Mouse (Mus musculus) embryonic facial prominence, embryonic 10.5 days (tissue): ENCODE measurements around the gene Gstp3. TPM values are rescaled to one million over a fixed set of nuclear protein-coding genes. Genes with fewer than 3 reads are reported as not detected.
A peak's percentile ranks its signal among the peaks of the same experiment; 100 is the strongest.

Experiments
- DNase-seq: peaks from one replicate; pipeline ENCODE4 v3.0.0-alpha.2; 2017; ENCODE audit warnings: low spot score
- H3K27ac ChIP-seq: fragments of 300-500 bp; sonication (generic); replicated peaks from 2 replicates; pipeline ENCODE4 v1.5.1; 2016; ENCODE audit warnings: mild to moderate bottlenecking
- H3K27me3 ChIP-seq: fragments of 300-500 bp; sonication (generic); replicated peaks from 2 replicates; pipeline ENCODE4 v1.6.1; 2016; ENCODE audit warnings: low read depth, mild to moderate bottlenecking; ENCODE audit not compliant: poor library complexity, severe bottlenecking
- H3K36me3 ChIP-seq: fragments of 300-500 bp; sonication (generic); replicated peaks from 2 replicates; pipeline ENCODE4 v1.6.1; 2016; ENCODE audit warnings: mild to moderate bottlenecking, moderate library complexity
- H3K4me1 ChIP-seq: fragments of 300-500 bp; sonication (generic); 2 replicates; pipeline ENCODE4 v1.6.1; 2016
- H3K4me3 ChIP-seq: fragments of 300-500 bp; sonication (generic); 2 replicates; pipeline ENCODE4 v1.5.1; 2016; ENCODE audit warnings: mild to moderate bottlenecking, moderate library complexity
- H3K9me3 ChIP-seq: fragments of 300-500 bp; sonication (generic); 2 replicates; pipeline ENCODE4 v1.6.1; 2016; ENCODE audit warnings: mild to moderate bottlenecking
- WGBS: fragments of 180-500 bp; shearing (Covaris S2); methylation state at CpG from one replicate; pipeline ENCODE4 v1.1.7; 2016; 5-methylcytosine and 5-hydroxymethylcytosine counted together
- polyA plus RNA-seq: library from polyadenylated mRNA; unstranded; fragments of >200 nt; fragmentation: Nextera tagmentation; extraction: Ambion mirVana; gene quantifications from 2 replicates; pipeline ENCODE4 v1.2.1, GENCODE M21; 2016

Gene Gstp3
- polyA plus RNA-seq, 1 experiment from 2014 or later = not detected

DNA sequence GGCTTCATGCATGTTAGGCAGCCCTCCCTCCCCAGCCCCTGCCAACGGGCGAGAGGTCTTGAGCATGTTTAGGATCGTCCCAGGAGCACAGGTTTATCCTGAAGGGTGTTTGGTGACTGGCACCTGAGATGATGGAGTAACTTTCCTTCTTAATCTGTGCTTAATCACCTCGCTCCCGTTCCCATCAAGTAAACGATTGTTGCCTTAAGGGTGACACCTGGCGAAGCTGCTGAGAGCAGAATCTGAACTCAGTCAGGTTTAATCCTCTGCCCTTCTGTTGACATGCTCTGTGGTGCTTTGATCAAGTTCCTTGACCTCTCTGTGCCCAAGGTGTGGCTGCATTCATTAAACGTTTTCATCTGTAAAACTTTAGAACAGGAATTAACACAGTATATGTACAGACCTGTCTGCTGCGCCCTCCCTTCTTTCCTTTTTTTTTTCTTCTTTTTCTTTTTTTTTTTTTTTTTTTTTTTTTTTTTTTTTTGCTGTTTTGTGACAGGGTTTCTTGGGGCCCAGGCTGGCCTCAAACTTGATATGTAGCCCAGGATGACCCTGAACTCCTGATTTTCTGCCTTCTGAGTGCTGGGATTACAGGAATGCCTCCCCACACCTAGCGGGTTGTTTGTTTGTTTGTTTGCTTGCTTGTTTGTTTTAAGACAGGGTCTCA is 41.3 kb downstream of the Gstp3 start:
- H3K4me1 ChIP-seq = peaks cover 31% of the 10 kb centered on the region
- 64% methylated on average over 10 of the region's 10 CpGs for WGBS
- H3K9me3 ChIP-seq = no peaks in the 10 kb centered on the region
- H3K27ac ChIP-seq = no peak overlapping the region
- no peaks in the 10 kb centered on the region for H3K36me3 ChIP-seq
- no peak overlapping the region for H3K4me3 ChIP-seq
- H3K27me3 ChIP-seq = no peaks in the 10 kb centered on the region
- DNase-seq = no peak

DNA sequence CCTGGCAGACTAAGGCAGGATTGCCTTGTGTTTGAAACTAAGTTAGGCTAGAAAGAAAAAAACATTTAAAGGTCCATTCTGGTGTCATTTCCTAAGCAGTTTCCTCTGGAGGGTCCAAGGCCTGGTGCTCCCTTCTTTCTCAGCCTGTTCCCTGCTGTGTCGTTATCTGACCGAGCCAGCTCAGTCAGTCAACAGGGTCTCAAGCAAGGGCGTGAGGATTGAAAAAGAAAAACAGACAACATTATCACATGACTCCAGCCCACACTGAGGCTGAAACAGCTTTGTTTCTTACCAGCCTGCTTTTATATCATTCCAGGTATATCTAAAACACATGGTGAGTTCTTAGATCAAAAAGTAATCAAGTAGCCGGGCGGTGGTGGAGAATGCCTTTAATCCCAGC is 43.7 kb downstream of the Gstp3 start:
- 54% methylated on average over 5 of the region's 5 CpGs for WGBS
- Histone ChIP-seq H3K4me1 (peaks cover 44% of the 10 kb centered on the region), H3K27me3 (no peaks in the 10 kb centered on the region), H3K27ac (no peak overlapping the region), H3K36me3 (peaks cover 4% of the 10 kb centered on the region), H3K9me3 (no peaks in the 10 kb centered on the region), H3K4me3 (no peak overlapping the region)
- no peak for DNase-seq

DNA sequence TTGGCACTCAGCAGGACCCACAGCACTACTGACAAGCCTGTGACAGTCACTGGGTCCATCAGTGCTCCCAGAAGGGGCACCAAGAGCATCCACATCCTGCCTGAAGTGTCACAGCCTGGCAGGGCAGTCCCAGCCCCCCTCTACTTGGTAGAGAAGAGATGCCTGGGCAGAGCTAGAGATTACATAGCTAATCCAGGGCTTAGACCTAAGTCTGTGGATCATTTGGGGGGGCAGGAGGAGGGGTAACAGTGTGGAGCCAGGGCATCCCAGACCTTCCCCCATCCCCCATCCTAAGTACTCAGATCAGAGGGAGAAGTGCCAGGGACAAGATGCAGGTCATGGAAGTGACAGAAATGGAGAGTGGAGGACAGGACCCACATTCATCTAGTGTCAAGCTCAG is 44.6 kb downstream of the Gstp3 start:
- Histone ChIP-seq H3K9me3 (no peaks in the 10 kb centered on the region), H3K4me3 (no peak overlapping the region), H3K36me3 (peaks cover 12% of the 10 kb centered on the region), H3K27me3 (no peaks in the 10 kb centered on the region), H3K4me1 (peaks cover 44% of the 10 kb centered on the region), H3K27ac (0 out of 2 replicates have a peak overlapping the region, but pooled peaks have one; percentile 42)
- DNase-seq = no peak

DNA sequence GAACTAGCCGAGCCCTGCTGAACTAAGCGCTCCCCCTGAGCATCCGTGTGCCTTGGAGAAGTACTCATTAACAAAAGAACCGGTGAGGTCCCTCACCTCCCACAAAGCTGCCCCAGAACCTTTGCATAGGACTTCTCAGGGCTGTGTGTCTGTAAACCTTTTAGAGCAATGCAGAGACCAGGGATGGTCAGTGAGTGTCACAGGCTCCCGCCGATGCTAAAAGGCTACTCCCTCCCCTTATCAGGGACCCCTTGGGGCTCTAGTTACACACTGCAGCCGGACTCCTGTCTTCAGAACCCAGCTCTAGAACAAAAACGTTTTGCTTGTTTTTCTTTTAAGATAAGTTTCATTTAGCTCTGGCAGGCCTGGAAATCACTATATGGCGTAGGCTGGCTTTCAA is 46.3 kb downstream of the Gstp3 start:
- peaks cover 29% of the 10 kb centered on the region for H3K36me3 ChIP-seq
- no peak for DNase-seq
- H3K27ac ChIP-seq = peak overlapping the region; percentile 45
- 17% methylated on average over 9 of the region's 9 CpGs for WGBS
- H3K4me3 ChIP-seq = peak overlapping the region; percentile 86
- H3K4me1 ChIP-seq = peaks cover 31% of the 10 kb centered on the region
- H3K27me3 ChIP-seq = no peaks in the 10 kb centered on the region
- H3K9me3 ChIP-seq = no peaks in the 10 kb centered on the region

DNA sequence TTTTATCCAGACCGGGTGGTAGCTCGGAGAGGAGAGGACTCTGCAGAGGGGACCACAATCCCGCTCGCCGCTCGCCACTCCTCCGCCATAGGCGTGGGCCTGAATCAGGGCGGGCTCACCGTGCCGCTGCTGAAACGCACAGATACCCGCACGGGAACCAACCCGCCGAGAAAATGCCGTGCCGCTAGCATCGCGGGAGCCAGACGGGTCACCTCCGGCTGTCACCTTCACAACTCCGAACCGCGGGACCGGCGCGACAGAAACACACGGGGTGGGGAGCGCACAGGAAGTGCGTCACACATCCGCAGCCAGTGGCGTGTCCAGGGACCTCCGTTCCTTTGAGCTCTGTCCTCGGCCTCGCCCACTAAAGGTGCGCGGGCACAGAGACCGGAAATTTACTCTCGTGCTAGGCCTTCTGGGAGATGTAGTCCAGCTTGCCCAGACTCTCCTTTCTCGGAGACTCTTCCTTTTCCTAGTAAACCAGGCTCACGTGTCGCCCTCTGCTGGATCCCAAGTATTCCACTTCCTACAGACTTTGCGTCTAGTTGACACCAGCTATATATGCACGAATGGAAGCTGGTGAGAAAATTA is 46.8 kb downstream of the Gstp3 start, which contains the start of gene Ndufv1:
Gene Ndufv1 (minus strand): TSS at position 375 of the 591 bp plus-strand sequence.
- Histone ChIP-seq H3K9me3 (no peaks in the 10 kb centered on the region), H3K4me1 (peaks cover 31% of the 10 kb centered on the region), H3K27me3 (no peaks in the 10 kb centered on the region), H3K27ac (peak within 1 kb of the TSS; percentile 83), H3K36me3 (peaks cover 35% of the 10 kb centered on the region), H3K4me3 (peak within 1 kb of the TSS; percentile 86)
- under 1% methylated on average over 45 of the region's 45 CpGs for WGBS
- DNase-seq = peak; percentile 97

DNA sequence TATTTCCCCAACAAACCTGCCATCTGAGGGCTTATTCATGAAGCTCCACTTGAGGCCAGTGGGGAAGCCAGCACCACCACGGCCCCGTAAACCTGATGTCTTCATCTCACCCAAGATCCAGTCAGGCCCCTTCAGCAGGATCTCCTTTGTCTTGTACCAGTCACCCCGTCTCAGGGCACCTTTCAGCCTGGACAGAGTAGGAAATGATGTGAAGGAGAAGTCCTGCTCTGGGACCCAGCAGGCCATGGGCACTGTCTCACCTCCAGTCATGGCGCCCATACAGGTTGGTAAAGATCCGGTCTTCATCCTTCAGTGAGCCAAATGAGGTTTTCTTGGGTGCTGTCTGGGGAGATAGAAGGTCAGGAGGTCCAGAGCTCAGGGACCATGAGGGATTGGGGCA is 48.3 kb downstream of the Gstp3 start:
- no peak overlapping the region for H3K27ac ChIP-seq
- no peaks in the 10 kb centered on the region for H3K9me3 ChIP-seq
- DNase-seq = no peak
- no peaks in the 10 kb centered on the region for H3K27me3 ChIP-seq
- WGBS = 93% methylated on average over 5 of the region's 5 CpGs
- H3K4me1 ChIP-seq = peaks cover 31% of the 10 kb centered on the region
- H3K36me3 ChIP-seq = peaks cover 49% of the 10 kb centered on the region
- peak overlapping the region; percentile 86; the same call in 1 of the 2 replicates for H3K4me3 ChIP-seq

Other genes starting within 250 kb of the Gstp3 start
- gene Chka, start 207.8 kb downstream of the Gstp3 start, polyA plus RNA-seq = 50.0 and 51.8 TPM in 2 replicates
- 28.0 and 28.8 TPM in 2 replicates for gene Tcirg1, start 152.4 kb downstream of the Gstp3 start, polyA plus RNA-seq
- gene Ndufs8, start 146.8 kb downstream of the Gstp3 start, polyA plus RNA-seq = 250 and 258 TPM in 2 replicates
- gene Aldh3b1, start 129.8 kb downstream of the Gstp3 start, polyA plus RNA-seq = 0.48 and 0.81 TPM in 2 replicates
- 7.3 and 8.4 TPM in 2 replicates for gene Unc93b1, start 124.4 kb downstream of the Gstp3 start, polyA plus RNA-seq
- gene Aldh3b3, start 100.9 kb downstream of the Gstp3 start, polyA plus RNA-seq = not detected in 2 replicates
- 1.1 and 1.2 TPM in 2 replicates for gene Aldh3b2, start 87.2 kb downstream of the Gstp3 start, polyA plus RNA-seq
- 3.1 and 3.2 TPM in 2 replicates for gene Acy3, start 73.0 kb downstream of the Gstp3 start, polyA plus RNA-seq
- 0.21 and 1.0 TPM in 2 replicates for gene Tbx10, start 66.8 kb downstream of the Gstp3 start, polyA plus RNA-seq
- 30.6 and 31.6 TPM in 2 replicates for gene Nudt8, start 59.0 kb downstream of the Gstp3 start, polyA plus RNA-seq
- 4.5 and 4.6 TPM in 2 replicates for gene Gm49405, start 58.9 kb downstream of the Gstp3 start, polyA plus RNA-seq
- gene Doc2g, start 56.3 kb downstream of the Gstp3 start, polyA plus RNA-seq = 4.7 and 5.7 TPM in 2 replicates
- gene Ndufv1, start 46.8 kb downstream of the Gstp3 start, polyA plus RNA-seq = 211 and 217 TPM in 2 replicates
- 456 and 458 TPM in 2 replicates for gene Gstp1, start 21.6 kb downstream of the Gstp3 start, polyA plus RNA-seq
- 3.7 and 9.1 TPM in 2 replicates for gene Gstp2, start 13.5 kb downstream of the Gstp3 start, polyA plus RNA-seq
- not detected in 2 replicates for gene Cabp2, start 22.0 kb upstream of the Gstp3 start, polyA plus RNA-seq
- 77.2 and 80.2 TPM in 2 replicates for gene Cdk2ap2, start 37.6 kb upstream of the Gstp3 start, polyA plus RNA-seq
- 9.9 and 11.0 TPM in 2 replicates for gene Pitpnm1, start 40.4 kb upstream of the Gstp3 start, polyA plus RNA-seq
- gene Aip, start 66.3 kb upstream of the Gstp3 start, polyA plus RNA-seq = 70.9 and 71.1 TPM in 2 replicates
- not detected in 2 replicates for gene Gpr152, start 80.2 kb upstream of the Gstp3 start, polyA plus RNA-seq
- 0.14 TPM in 1 of 2 replicates, not detected in the other for gene Cabp4, start 84.5 kb upstream of the Gstp3 start, polyA plus RNA-seq
- 130 and 134 TPM in 2 replicates for gene Coro1b, start 89.0 kb upstream of the Gstp3 start, polyA plus RNA-seq
- 0.58 TPM in 1 of 2 replicates, not detected in the other for gene Ptprcap, start 94.0 kb upstream of the Gstp3 start, polyA plus RNA-seq
- 66.1 and 68.5 TPM in 2 replicates for gene Rps6kb2, start 103.8 kb upstream of the Gstp3 start, polyA plus RNA-seq
- 2.7 and 4.4 TPM in 2 replicates for gene Carns1, start 115.9 kb upstream of the Gstp3 start, polyA plus RNA-seq
- 0.57 and 1.4 TPM in 2 replicates for gene Tbc1d10c, start 131.7 kb upstream of the Gstp3 start, polyA plus RNA-seq
- gene Ppp1ca, start 132.5 kb upstream of the Gstp3 start, polyA plus RNA-seq = 1,000 and 1,025 TPM in 2 replicates
- 58.1 and 58.2 TPM in 2 replicates for gene Rad9a, start 142.1 kb upstream of the Gstp3 start, polyA plus RNA-seq
- gene Clcf1, start 154.7 kb upstream of the Gstp3 start, polyA plus RNA-seq = 2.8 and 3.3 TPM in 2 replicates
- gene AC109138.7, start 154.8 kb upstream of the Gstp3 start, polyA plus RNA-seq = not detected in 2 replicates
- 13.7 and 15.1 TPM in 2 replicates for gene Pold4, start 172.3 kb upstream of the Gstp3 start, polyA plus RNA-seq
- 4.2 and 4.5 TPM in 2 replicates for gene Ssh3, start 209.6 kb upstream of the Gstp3 start, polyA plus RNA-seq
- 6.3 and 7.6 TPM in 2 replicates for gene Ankrd13d, start 223.6 kb upstream of the Gstp3 start, polyA plus RNA-seq
- gene Grk2, start 246.7 kb upstream of the Gstp3 start, polyA plus RNA-seq = 12.5 and 14.8 TPM in 2 replicates